Mouse (Mus musculus) liver, adult 2 months (tissue): Measurements from ENCODE around the gene 4930442H23Rik.

Source experiments
- CTCF ChIP-seq: fragments of 200-500 bp; IDR thresholded peaks from 2 replicates; pipeline ENCODE4 v1.5.1; 2011; ENCODE audit warnings: low read depth, low read length, control low read depth
- POLR2A ChIP-seq: fragments of 200-500 bp; IDR thresholded peaks from 2 replicates; pipeline ENCODE4 v1.6.1; 2011; ENCODE audit warnings: low read length, control low read depth; ENCODE audit not compliant: insufficient read depth; ENCODE audit errors: extremely low read depth

- TF ChIP-seq CTCF (no peak), POLR2A (no peak)
These were observed 28.9 kb downstream of the 4930442H23Rik start for GRCm38 (mm10) chr10:81154736-81155135.
